In genomic region chr12:52741801-52742200, GRCm38 (mm10) we compare ENCODE assay signal across 17 mouse cellular contexts. TPM values are rescaled to one million over a fixed set of nuclear protein-coding genes. Genes with fewer than 3 reads are reported as not detected.
DNase-seq lines count a peak whose midpoint lies in the region.
"Had no signal": no experiment of that assay in that cellular context is flagged by ENCODE, and none has a peak within 500 bp of the region (broad histone marks: within the 10 kb centered on the region; RNA-seq: fewer than 3 reads in every experiment).

No protein-coding gene starts in this region.

- DNase-seq in heart, adult 11 months: peak; percentile 2
- DNase-seq in heart, postnatal 36 days: no peak
- peak; percentile 18 for DNase-seq in layer of hippocampus, adult 9-11 months
- no peak for DNase-seq in layer of hippocampus, postnatal 10 days (ENCODE audit: low spot score in 2 of 2)
- peak; percentile 58 for DNase-seq in brain, adult 2 months (ENCODE audit: low read depth, low spot score)
- peak; percentile 62 for DNase-seq in telencephalon, adult 2 months (ENCODE audit: low read depth, low spot score)
- DNase-seq: adrenal gland, adult 2 months; adrenal gland, postnatal 14 days; cerebellum, adult 11-12 months; cerebellum, adult 8-10 months; cerebellum, postnatal 10 days; cerebellum, postnatal 36 days; embryo, embryonic 11 days; gastrocnemius, postnatal 25 days; heart, adult 2 months; heart, postnatal 14 days had no signal

- intact Hi-C loops in heart, postnatal 36 days (cut with DNase I): no loop called here

RNA-seq across cellular contexts. Expression of gene Akap6, which starts 42.6 kb away (rescaled TPM):
- total RNA-seq in heart, postnatal 36 days (2021): 10 to 100 TPM; 97.4 to 99.6 TPM
- total RNA-seq in layer of hippocampus, postnatal 10 days (2021): 100 to 1,000 TPM; 140 to 143 TPM
- total RNA-seq: MEL had no signal

Comparison
In these comparisons a context has a peak if more than half of its experiments do, and no peak if none do; other contexts are left out.
1. DNase-seq: peak in heart, adult 11 months (single experiment), layer of hippocampus, adult 9-11 months (single experiment), brain, adult 2 months (single experiment) and telencephalon, adult 2 months (single experiment); none in heart, postnatal 36 days (0 of 2) and layer of hippocampus, postnatal 10 days (0 of 2).